Mouse (Mus musculus): ENCODE measurements at regions not wholly inside any gene's neighbourhood (a gene's known extent, or its start where the extent isn't known, plus 50 kb on each side); places are given as distances from the start of the nearest gene placed in this dataset.

DNA sequence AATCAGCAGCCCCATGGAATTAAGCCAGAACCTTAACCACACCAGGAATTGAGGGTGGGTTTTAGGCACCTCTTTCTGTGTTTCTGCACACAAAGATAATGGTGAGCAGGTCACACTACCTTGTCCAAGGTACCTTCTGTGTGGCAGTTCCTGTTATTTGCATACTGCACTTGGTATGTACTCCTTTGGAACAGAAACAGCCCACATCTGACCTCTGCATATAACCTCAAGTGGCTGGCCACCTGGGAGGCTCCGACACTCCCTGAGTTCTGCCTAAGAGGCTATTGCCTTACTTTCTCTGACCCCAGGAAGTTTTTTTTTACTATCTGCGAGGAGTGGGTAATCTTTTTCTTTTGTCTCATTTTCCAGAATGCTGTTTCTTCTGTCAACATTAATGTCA is 151.6 kb upstream of the Rbms1 start:
- H3K27me3 ChIP-seq (ENCODE audit: control insufficient read depth, insufficient read depth, low read length) = no peaks in the 10 kb centered on the region
- H3K4me3 ChIP-seq (replicated peaks; ENCODE audit: low read length) = no peak overlapping the region
- H3K36me3 ChIP-seq (ENCODE audit: control insufficient read depth, insufficient read depth, low read length) = no peaks in the 10 kb centered on the region
- no peak overlapping the region for H3K4me2 ChIP-seq (ENCODE audit: low read depth, low read length)
- H3K27ac ChIP-seq (ENCODE audit: low read length) = no peak overlapping the region
- no peaks in the 10 kb centered on the region for H3K4me1 ChIP-seq (ENCODE audit: control insufficient read depth, insufficient read depth, low read length)
- H3K9me3 ChIP-seq (replicated peaks; ENCODE audit: control insufficient read depth, low read length) = no peaks in the 10 kb centered on the region
- no peak overlapping the region for H3K9ac ChIP-seq (ENCODE audit: low read length)
- WGBS = 39% methylated on average over 2 of the region's 2 CpGs
- no peak for ATAC-seq (ENCODE audit: insufficient read depth, low FRiP score)

DNA sequence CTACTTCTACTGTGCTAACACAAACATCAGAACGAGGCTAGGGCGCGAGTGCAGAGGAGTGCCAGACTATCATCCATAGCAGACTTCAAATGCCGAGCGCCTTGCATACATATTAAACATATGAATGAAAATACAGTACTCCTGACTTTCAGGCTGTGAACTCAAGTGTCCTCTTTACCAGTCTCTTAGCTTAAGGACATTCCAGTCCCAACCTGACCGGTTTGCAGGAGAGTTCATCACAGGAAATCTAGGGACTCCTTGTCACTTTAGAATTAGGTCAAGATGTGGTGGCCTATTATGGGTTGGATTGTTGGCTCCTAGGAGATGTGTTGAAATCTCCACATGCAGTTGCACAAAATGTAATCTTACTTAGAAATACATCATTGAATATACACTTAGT is 150.9 kb upstream of the Rbms1 start:
- Histone ChIP-seq H3K4me2 (ENCODE audit: low read depth, low read length) (no peak overlapping the region), H3K36me3 (ENCODE audit: control insufficient read depth, insufficient read depth, low read length) (no peaks in the 10 kb centered on the region), H3K9me3 (replicated peaks; ENCODE audit: control insufficient read depth, low read length) (no peaks in the 10 kb centered on the region), H3K27ac (ENCODE audit: low read length) (no peak overlapping the region), H3K4me3 (replicated peaks; ENCODE audit: low read length) (no peak overlapping the region), H3K27me3 (ENCODE audit: control insufficient read depth, insufficient read depth, low read length) (no peaks in the 10 kb centered on the region), H3K9ac (ENCODE audit: low read length) (no peak overlapping the region), H3K4me1 (ENCODE audit: control insufficient read depth, insufficient read depth, low read length) (no peaks in the 10 kb centered on the region)
- ATAC-seq (ENCODE audit: insufficient read depth, low FRiP score) = no peak
- WGBS = 76% methylated on average over 6 of the region's 6 CpGs

DNA sequence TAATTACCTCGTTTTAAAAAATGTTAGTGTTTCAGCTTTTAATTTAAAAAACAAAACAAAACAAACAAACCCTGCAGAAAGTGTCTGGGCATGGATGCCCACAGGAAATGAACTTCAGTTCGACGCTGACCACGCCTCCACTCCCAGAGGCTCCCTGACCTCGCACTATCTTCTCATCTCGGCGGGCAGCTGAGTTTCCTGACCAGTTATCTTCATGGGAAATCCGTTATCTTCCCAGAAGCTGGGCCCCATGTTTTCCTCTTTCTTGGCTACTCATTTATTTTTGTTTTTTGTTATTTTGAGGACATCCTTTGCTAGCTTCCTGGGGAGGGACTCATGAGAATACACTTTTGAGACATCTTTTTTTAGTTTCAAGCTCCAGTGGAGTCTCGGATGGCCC is 147.6 kb upstream of the Rbms1 start:
- Histone ChIP-seq H3K27ac (ENCODE audit: low read length) (no peak overlapping the region), H3K4me1 (ENCODE audit: control insufficient read depth, insufficient read depth, low read length) (no peaks in the 10 kb centered on the region), H3K9ac (ENCODE audit: low read length) (no peak overlapping the region), H3K9me3 (replicated peaks; ENCODE audit: control insufficient read depth, low read length) (no peaks in the 10 kb centered on the region), H3K4me2 (ENCODE audit: low read depth, low read length) (no peak overlapping the region), H3K36me3 (ENCODE audit: control insufficient read depth, insufficient read depth, low read length) (no peaks in the 10 kb centered on the region), H3K4me3 (replicated peaks; ENCODE audit: low read length) (no peak overlapping the region), H3K27me3 (ENCODE audit: control insufficient read depth, insufficient read depth, low read length) (no peaks in the 10 kb centered on the region)
- 57% methylated on average over 9 of the region's 9 CpGs for WGBS
- ATAC-seq (ENCODE audit: insufficient read depth, low FRiP score) = no peak

DNA sequence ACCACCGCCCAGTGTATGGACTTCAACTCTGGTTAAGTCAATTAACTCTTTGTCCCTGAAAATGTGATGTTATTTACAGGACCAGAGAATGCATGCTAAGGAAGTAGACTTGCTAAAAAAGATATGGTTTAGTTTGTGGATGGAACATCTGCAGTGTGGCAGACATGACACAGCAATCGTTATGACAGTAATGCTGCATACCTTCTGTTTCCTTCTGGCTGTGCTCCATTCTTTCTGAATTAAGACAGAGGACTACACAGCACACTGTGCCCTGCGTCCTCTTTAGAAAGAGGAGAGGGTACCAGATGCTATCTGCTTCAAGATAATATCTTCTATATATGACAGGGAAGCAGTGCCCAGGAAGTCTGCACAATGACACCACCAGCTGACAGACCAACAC is 146.6 kb upstream of the Rbms1 start:
- H3K9ac ChIP-seq (ENCODE audit: low read length) = no peak overlapping the region
- no peaks in the 10 kb centered on the region for H3K4me1 ChIP-seq (ENCODE audit: control insufficient read depth, insufficient read depth, low read length)
- no peaks in the 10 kb centered on the region for H3K27me3 ChIP-seq (ENCODE audit: control insufficient read depth, insufficient read depth, low read length)
- no peaks in the 10 kb centered on the region for H3K36me3 ChIP-seq (ENCODE audit: control insufficient read depth, insufficient read depth, low read length)
- no peak overlapping the region for H3K4me2 ChIP-seq (ENCODE audit: low read depth, low read length)
- H3K9me3 ChIP-seq (replicated peaks; ENCODE audit: control insufficient read depth, low read length) = no peaks in the 10 kb centered on the region
- no peak overlapping the region for H3K27ac ChIP-seq (ENCODE audit: low read length)
- WGBS = 61% methylated on average over 3 of the region's 3 CpGs
- ATAC-seq (ENCODE audit: insufficient read depth, low FRiP score) = no peak
- H3K4me3 ChIP-seq (replicated peaks; ENCODE audit: low read length) = no peak overlapping the region

DNA sequence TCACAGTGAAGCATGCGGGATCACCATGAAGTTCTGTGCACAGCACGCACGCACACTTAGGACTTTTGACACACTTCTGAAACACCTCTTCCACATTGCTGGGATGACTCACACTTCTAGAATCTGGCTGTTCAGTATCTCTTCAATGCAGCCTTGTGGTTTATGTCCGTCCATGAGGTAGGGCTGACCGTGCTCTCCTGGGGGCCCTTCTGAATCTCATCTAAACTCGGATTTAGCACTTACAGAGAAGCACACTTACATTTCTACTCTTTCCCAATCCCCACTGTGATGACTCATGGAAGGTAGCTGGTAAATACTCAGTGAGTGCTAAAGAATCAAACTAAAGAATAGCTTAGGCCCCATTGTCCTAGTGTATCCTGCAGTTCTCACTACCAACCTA is 142.2 kb upstream of the Rbms1 start:
- Histone ChIP-seq H3K36me3 (ENCODE audit: control insufficient read depth, insufficient read depth, low read length) (no peaks in the 10 kb centered on the region), H3K27me3 (ENCODE audit: control insufficient read depth, insufficient read depth, low read length) (no peaks in the 10 kb centered on the region), H3K4me2 (ENCODE audit: low read depth, low read length) (no peak overlapping the region), H3K9ac (ENCODE audit: low read length) (no peak overlapping the region), H3K4me3 (replicated peaks; ENCODE audit: low read length) (no peak overlapping the region), H3K4me1 (ENCODE audit: control insufficient read depth, insufficient read depth, low read length) (no peaks in the 10 kb centered on the region), H3K27ac (ENCODE audit: low read length) (no peak overlapping the region), H3K9me3 (replicated peaks; ENCODE audit: control insufficient read depth, low read length) (no peaks in the 10 kb centered on the region)
- 80% methylated on average over 6 of the region's 6 CpGs for WGBS
- ATAC-seq (ENCODE audit: insufficient read depth, low FRiP score) = no peak

DNA sequence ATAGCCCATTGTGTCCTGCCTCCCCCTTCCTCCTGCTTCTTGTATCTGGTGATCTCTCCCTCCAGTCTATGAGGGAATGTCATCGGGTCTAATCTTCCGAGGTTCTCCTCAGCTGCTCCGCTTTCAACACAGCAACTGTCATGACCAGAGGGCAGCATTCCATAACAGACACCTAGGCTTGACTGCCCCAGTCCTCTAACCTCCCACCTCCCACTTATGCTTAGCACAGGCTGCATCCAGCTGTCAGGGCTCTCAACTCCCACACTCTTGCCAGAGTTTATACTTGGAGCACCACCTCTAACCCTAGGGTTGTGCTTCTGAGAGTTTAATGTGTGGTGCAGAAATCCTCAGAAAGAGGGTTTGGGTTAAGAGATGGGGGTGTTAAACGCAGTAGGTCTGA is 137.9 kb upstream of the Rbms1 start:
- no peaks in the 10 kb centered on the region for H3K9me3 ChIP-seq (replicated peaks; ENCODE audit: control insufficient read depth, low read length)
- H3K27ac ChIP-seq (ENCODE audit: low read length) = no peak overlapping the region
- no peak overlapping the region for H3K4me2 ChIP-seq (ENCODE audit: low read depth, low read length)
- no peak overlapping the region for H3K4me3 ChIP-seq (replicated peaks; ENCODE audit: low read length)
- no peaks in the 10 kb centered on the region for H3K4me1 ChIP-seq (ENCODE audit: control insufficient read depth, insufficient read depth, low read length)
- whole genome bisulfite sequencing = 55% methylated on average over 4 of the region's 4 CpGs
- H3K36me3 ChIP-seq (ENCODE audit: control insufficient read depth, insufficient read depth, low read length) = no peaks in the 10 kb centered on the region
- no peak for ATAC-seq (ENCODE audit: insufficient read depth, low FRiP score)
- H3K9ac ChIP-seq (ENCODE audit: low read length) = no peak overlapping the region
- H3K27me3 ChIP-seq (ENCODE audit: control insufficient read depth, insufficient read depth, low read length) = no peaks in the 10 kb centered on the region

DNA sequence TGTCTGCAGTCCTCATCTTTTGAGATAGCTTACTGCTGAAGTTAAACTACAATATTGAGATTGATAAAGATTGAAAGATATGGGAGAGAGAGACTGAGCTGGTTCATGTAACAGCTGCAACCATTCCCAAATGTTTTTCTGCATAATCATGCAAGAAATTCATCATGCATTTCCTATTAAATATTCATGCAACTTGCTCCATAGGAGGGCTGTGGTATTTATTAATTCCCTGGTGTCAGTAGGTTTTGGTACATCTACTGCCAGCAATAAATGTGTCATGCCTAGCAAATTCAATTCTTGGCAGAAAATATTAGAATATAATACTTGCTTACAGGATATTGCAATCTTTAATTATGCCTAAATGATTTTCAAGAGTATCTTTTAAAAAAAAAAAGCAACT is 125.5 kb upstream of the Rbms1 start:
- Histone ChIP-seq H3K4me3 (replicated peaks; ENCODE audit: low read length) (no peak overlapping the region), H3K4me2 (ENCODE audit: low read depth, low read length) (no peak overlapping the region), H3K9me3 (replicated peaks; ENCODE audit: control insufficient read depth, low read length) (no peaks in the 10 kb centered on the region), H3K27me3 (ENCODE audit: control insufficient read depth, insufficient read depth, low read length) (no peaks in the 10 kb centered on the region), H3K36me3 (ENCODE audit: control insufficient read depth, insufficient read depth, low read length) (no peaks in the 10 kb centered on the region), H3K27ac (ENCODE audit: low read length) (no peak overlapping the region), H3K9ac (ENCODE audit: low read length) (no peak overlapping the region), H3K4me1 (ENCODE audit: control insufficient read depth, insufficient read depth, low read length) (0 out of 2 replicates have a peak, but pooled peaks cover 4% of the 10 kb centered on the region)
- no peak for ATAC-seq (ENCODE audit: insufficient read depth, low FRiP score)

DNA sequence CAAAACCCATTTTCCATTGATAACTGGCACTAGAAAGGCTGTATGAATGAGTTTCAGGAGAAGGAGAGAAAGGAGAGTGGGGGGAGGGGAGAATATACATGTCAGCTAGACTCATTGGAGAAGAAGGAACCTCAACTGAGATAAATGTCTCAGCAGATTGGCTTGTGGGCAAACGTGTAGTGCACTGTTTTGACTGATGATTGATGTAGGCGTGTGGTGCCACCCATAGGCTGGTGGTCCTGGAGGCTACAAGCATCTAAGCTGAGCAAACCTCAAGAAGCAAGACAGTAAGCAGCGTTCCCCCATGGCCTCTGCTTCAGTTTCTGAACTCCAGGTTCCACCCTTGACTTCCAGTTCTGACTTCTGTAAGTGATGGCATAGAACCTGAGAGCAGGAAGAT is 121.8 kb upstream of the Rbms1 start:
- 68% methylated on average over 3 of the region's 3 CpGs for whole genome bisulfite sequencing
- ATAC-seq (ENCODE audit: insufficient read depth, low FRiP score) = no peak

DNA sequence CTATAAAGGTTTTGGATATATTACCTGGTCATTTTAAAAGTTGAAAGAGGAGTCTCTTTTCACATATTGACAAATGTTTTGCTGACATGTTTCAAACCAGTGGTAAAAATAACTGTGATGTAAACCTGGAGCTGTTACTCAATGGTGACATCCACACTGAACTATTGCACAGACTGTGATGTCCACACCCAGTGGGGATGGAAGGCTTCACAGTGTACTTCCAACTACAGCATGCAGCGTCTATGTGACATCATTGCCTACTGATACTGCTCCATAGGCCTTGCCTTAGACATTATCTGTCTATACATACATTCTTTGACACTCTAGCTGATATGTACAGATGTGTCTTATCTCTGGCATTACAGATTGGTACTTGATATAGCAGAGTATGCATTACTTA is 120.1 kb upstream of the Rbms1 start:
- Histone ChIP-seq H3K4me3 (replicated peaks; ENCODE audit: low read length) (no peak overlapping the region), H3K4me2 (ENCODE audit: low read depth, low read length) (no peak overlapping the region), H3K4me1 (ENCODE audit: control insufficient read depth, insufficient read depth, low read length) (0 out of 2 replicates have a peak, but pooled peaks cover 4% of the 10 kb centered on the region), H3K27me3 (ENCODE audit: control insufficient read depth, insufficient read depth, low read length) (no peaks in the 10 kb centered on the region), H3K36me3 (ENCODE audit: control insufficient read depth, insufficient read depth, low read length) (no peaks in the 10 kb centered on the region), H3K9me3 (replicated peaks; ENCODE audit: control insufficient read depth, low read length) (no peaks in the 10 kb centered on the region), H3K27ac (ENCODE audit: low read length) (no peak overlapping the region), H3K9ac (ENCODE audit: low read length) (no peak overlapping the region)
- WGBS = 83% methylated on average over 1 of the region's 1 CpGs
- no peak for ATAC-seq (ENCODE audit: insufficient read depth, low FRiP score)

More for the DNA sequence above, 121.8 kb upstream of the Rbms1 start:
- no peak overlapping the region for H3K4me2 ChIP-seq (ENCODE audit: low read depth, low read length)
- no peak overlapping the region for H3K27ac ChIP-seq (ENCODE audit: low read length)
- no peaks in the 10 kb centered on the region for H3K36me3 ChIP-seq (ENCODE audit: control insufficient read depth, insufficient read depth, low read length)
- H3K4me1 ChIP-seq (ENCODE audit: control insufficient read depth, insufficient read depth, low read length) = 0 out of 2 replicates have a peak, but pooled peaks cover 4% of the 10 kb centered on the region
- H3K9me3 ChIP-seq (replicated peaks; ENCODE audit: control insufficient read depth, low read length) = no peaks in the 10 kb centered on the region
- H3K4me3 ChIP-seq (replicated peaks; ENCODE audit: low read length) = no peak overlapping the region
- no peak overlapping the region for H3K9ac ChIP-seq (ENCODE audit: low read length)
- H3K27me3 ChIP-seq (ENCODE audit: control insufficient read depth, insufficient read depth, low read length) = no peaks in the 10 kb centered on the region

DNA sequence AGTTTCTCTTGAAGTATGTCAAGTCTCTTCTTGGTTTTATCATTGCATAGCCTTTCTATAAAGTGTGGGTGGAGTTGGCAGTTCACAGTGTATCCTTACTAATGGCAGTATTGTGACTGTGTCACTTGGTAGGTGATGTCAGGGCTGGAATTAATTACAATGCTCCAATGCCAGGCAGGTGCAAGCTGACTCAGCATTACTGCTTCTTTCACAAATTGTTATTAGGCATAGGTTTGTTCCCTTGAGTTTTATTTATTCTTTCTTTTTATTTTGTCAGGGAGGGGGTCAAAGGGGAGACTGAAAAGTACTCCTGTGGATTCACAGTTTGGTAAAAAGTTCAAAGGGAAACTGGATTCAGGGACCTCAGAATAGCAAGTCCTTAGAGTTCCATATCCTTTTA is 119.6 kb upstream of the Rbms1 start:
- H3K27ac ChIP-seq (ENCODE audit: low read length) = no peak overlapping the region
- H3K4me1 ChIP-seq (ENCODE audit: control insufficient read depth, insufficient read depth, low read length) = 0 out of 2 replicates have a peak, but pooled peaks cover 4% of the 10 kb centered on the region
- H3K9me3 ChIP-seq (replicated peaks; ENCODE audit: control insufficient read depth, low read length) = no peaks in the 10 kb centered on the region
- no peaks in the 10 kb centered on the region for H3K36me3 ChIP-seq (ENCODE audit: control insufficient read depth, insufficient read depth, low read length)
- no peak overlapping the region for H3K4me3 ChIP-seq (replicated peaks; ENCODE audit: low read length)
- no peak for ATAC-seq (ENCODE audit: insufficient read depth, low FRiP score)
- no peaks in the 10 kb centered on the region for H3K27me3 ChIP-seq (ENCODE audit: control insufficient read depth, insufficient read depth, low read length)
- no peak overlapping the region for H3K4me2 ChIP-seq (ENCODE audit: low read depth, low read length)
- no peak overlapping the region for H3K9ac ChIP-seq (ENCODE audit: low read length)
